Mouse (Mus musculus) gastrocnemius, postnatal 14 days (tissue): ENCODE measurements around the gene Nipsnap3b. TPM values are rescaled to one million over a fixed set of nuclear protein-coding genes. Genes with fewer than 3 reads are reported as not detected.

Experiments used
- DNase-seq: peaks from one replicate; pipeline ENCODE4 v3.0.0; 2021; ENCODE audit warnings: mixed read lengths
- intact Hi-C: fragments of 180-260 bp; cut with DNase I; formaldehyde crosslinking; loops from one replicate; pipeline ENCODE4 v1.15.1; 2025; ENCODE audit warnings: low total_unique reads
- long read RNA-seq, 2 experiments: library from polyadenylated mRNA; stranded (forward); transcript quantifications; one replicate each; pipeline ENCODE4 v2.0.0; 2021
- total RNA-seq, 2 experiments: library from RNA; stranded (reverse); gene quantifications; 2 replicates each; pipeline ENCODE4 v1.2.3; 2021

The Nipsnap3b gene
- 1 to 10 TPM; 4.5 to 6.5 TPM for total RNA-seq
- long read RNA-seq, experiment 1, transcript Nipsnap3b-201 (6 exons, 1,552 nt): major isoform, 9 of 9 reads
- long read RNA-seq, experiment 1, partial matches to known transcripts: 0 of 9 reads
- long read RNA-seq, experiment 1, other reads (novel, unspliced or antisense): 0 of 9 reads
- long read RNA-seq, experiment 2, transcript Nipsnap3b-201 (6 exons, 1,552 nt): major isoform, 5 of 5 reads
- long read RNA-seq, experiment 2, partial matches to known transcripts: 0 of 5 reads
- long read RNA-seq, experiment 2, other reads (novel, unspliced or antisense): 0 of 5 reads

DNA sequence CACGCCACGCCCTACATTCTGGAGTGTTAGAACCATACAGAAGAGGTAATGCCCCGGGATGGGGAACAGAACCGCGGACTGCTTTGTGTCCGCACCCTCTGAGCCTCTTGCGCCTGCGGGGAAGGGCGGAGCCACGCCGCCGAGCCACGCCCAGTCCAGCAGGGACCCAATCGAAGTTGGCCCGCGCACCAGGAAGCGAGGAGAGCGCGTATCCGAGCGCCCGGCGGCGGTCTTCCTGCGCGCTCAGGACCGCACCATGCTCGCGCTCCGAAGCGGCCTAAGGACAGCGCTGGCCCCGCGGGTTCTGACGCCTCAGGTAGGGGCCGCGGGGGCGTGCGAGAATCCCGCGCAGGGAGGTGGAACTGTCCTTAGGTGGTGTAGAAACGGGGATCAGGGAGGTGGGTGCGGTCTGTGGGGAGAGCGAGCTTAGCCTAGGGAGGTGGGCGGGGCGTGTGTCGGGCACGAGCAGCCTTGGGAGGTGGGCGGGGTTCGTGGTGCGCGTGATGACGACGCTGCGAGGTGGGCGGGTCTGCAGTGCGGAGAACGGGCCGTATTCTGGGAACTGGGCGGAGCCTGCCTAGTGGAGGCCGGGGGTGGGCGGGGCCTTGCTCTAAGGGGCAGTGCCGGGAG is at the start of gene Nipsnap3b:
Gene Nipsnap3b, plus strand, starts transcription at position 149 of the 630 bp plus-strand sequence.
- peak; percentile 98 for DNase-seq
- intact Hi-C loops: no loop called here

DNA sequence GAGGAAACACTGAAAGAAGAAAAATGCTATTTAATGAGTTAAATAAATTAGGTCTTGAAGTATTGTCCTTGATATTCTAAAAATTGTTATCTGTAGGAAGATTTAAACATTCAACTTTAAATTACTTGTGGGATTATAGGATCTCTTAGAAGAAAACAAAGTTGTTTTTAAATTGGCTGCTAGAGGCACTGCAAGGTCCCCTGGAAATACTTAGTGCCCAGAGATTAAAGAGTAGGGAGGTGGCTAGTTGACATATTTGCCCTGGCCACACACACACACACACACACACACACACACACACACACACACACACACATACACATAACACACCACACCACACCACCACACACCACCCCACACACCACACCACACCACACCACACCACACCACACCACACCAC is 47.4 kb upstream of the Nipsnap3b start, which contains the start of gene Olfr270:
Gene Olfr270, plus strand, starts transcription at position 301 of the 400 bp plus-strand sequence.
- DNase-seq: no peak
- intact Hi-C loops: no loop called here

DNA sequence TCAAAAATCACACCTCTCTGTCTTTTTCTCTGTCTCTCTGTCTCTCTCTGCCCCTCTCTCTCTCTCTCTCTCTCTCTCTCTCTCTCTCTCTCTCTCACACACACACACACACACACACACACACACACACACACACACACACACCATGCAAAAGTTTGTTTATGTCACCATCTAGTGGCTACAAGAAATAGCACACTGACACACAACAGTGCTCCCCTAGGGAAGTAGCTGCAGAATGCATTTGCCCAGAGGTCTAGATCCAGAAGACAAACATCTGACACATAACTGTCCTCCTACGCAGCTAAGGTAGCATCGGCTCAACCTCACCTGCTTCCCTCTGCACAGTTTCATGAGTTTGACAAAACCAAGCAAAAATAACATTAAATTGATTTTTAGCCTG is 26.5 kb upstream of the Nipsnap3b start:
- intact Hi-C loops: no loop called here

DNA sequence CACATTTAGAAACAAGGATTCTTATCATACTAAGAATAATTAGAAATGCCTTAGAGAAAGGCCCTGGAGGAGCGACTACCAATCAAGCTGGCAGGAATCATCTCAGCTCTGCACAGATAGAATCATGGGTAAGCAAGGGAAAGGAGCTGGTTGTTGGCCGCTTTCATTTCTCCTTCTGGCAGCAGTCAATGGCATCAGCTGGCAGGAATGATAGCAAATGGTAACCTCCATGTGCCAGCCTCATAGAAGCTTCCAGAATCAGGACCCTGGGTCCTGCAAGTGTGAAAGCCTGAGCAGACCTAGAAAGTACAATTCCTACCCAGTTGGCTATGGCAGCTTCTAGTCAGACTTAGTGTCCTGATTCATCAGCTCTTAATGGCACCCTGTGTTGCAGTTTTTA is 25.4 kb upstream of the Nipsnap3b start:
- intact Hi-C loops: no loop called here

More for the DNA sequence above, 26.5 kb upstream of the Nipsnap3b start:
- no peak for DNase-seq

DNA sequence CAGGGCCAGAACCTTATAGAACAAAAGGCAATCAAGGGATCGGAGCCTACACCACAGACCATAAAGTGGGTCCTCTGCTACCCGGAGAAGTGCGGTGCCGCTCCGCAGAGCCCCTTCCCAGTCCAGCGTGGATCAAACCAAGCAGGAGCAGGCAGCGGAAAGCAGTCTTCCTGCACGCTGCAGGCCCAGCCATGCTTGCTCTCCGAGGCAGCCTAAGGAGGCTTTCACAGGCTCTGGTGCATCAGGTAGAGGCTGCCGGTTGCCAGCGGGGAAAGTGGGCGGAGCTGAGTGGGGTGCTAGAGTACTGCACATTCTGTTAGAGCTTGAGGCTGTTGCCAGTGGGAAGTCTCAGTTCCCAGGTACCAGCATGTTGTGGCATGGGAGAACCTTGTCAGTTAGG is 22.4 kb upstream of the Nipsnap3b start, which contains the start of gene Nipsnap3a:
Gene Nipsnap3a, plus strand, starts transcription at position 25 of the 400 bp plus-strand sequence.
- DNase-seq: no peak
- intact Hi-C loops: no loop called here

More for the DNA sequence above, 25.4 kb upstream of the Nipsnap3b start:
- DNase-seq: no peak

DNA sequence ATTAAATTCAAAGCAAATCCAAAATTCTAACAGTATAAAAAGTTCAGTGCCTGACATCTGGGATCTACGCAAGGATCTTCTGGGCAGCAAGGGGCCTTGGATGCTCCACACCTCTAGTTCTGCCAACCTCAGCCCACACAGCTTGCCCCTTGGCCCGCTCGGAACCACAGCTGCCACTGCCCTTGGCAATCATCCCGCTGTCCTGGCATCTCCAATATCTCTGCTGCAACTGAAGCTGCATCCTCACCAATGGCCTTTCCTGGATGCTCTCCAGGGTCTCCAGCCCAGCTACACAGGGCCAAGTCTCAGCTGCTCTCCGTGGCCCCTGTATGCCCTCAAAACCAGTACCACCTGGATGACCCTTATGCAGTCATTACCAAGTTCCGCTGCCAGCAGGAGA is 12.2 kb upstream of the Nipsnap3b start:
- intact Hi-C loops: no loop called here
- peak; percentile 83 for DNase-seq

DNA sequence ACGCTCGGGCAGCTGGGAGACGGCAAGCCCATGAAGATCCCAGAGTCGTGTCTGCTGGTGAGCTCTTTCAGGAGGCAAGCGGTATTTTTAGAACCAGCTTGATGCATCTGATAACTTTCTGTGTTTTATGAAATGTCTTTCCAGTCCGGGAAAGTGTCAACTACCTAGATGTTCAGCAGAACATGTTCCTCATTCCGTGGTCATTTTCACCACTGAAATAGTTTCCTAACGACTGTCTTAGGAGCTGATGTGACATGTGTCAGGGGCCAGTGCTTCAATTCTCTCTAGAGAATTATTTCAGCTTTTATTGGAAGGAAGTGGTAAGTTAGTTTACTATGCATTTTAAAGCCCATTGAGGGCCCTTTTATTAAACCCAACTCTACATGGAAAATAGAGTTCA is 11.5 kb upstream of the Nipsnap3b start:
- intact Hi-C loops: no loop called here
- no peak for DNase-seq

DNA sequence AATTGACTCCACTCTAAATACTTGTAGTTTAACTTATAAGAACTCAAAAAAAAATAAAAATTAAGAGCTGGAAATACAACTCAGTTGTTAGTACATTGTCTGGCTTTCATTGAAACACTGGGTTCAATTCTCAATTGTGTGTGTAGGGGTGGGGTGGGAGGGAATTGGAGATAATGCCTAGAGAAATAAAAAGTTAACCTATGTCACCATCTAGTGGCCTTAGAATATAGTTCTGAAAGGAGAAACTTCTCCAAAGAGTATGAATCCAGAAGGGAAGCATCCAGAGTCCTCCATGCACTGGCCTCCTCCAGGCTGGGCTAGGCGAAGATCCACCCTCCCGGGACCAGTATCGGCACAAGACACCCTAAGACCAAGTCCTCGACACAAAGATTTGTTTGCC is 2.5 kb upstream of the Nipsnap3b start:
- DNase-seq: no peak
- intact Hi-C loops: no loop called here

DNA sequence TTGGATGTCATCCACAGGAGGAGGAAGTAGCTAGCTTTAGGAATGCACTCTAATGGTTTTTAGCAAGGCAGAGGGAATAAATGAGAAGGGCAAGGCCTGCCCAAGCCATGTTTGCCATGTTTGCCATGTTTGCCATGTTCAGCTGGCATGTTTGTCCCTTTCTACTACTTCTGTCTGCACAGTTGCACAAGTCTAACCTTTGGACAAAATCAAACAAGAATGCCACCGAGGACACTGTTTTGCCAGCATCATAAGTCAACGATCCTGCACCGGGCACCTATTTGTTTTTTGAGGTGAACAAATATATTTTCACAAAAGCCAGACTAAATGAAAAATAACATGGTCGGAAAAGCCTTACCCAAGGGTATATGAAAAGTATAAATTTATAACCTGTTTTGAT is 1.8 kb upstream of the Nipsnap3b start:
- no peak for DNase-seq
- intact Hi-C loops: no loop called here

DNA sequence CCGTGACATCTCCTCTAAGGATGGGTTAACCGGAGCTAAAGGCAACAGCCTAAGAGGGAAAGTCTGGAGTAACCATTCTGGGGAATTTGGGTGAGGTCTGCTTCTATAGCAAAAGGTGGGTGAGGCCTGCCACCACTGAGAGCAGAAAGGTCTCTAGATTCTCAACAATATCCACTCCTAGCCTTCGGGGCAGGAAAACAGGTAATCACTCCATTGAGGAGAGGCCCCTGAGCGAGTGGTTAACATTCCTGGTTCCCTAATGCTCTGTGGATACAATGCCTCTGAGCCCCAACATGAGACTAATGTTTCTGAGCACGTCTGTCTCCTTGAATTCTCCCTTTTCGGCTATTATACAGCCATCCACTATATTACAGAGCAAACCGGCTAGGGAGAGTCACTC is 2.7 kb downstream of the Nipsnap3b start:
- intact Hi-C loops: no loop called here
- no peak for DNase-seq

DNA sequence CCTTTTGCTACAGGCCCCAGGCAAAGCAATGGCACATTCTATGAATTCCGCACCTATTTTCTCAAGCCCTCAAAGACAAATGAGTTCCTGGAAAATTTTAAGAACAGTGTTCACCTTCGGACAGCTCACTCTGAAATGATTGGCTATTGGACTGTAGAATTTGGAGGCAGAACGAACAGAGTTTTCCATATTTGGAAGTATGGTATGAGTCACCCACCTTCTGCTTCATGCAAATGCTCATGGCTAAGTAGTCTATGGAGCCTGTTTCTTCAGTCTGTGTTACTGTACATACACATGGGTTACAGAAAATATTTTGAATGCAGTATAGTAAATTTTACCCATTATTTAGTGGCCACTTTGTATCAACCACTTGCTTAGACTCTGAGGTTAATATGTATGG is 3.3 kb downstream of the Nipsnap3b start:
- intact Hi-C loops: no loop called here
- DNase-seq: no peak

DNA sequence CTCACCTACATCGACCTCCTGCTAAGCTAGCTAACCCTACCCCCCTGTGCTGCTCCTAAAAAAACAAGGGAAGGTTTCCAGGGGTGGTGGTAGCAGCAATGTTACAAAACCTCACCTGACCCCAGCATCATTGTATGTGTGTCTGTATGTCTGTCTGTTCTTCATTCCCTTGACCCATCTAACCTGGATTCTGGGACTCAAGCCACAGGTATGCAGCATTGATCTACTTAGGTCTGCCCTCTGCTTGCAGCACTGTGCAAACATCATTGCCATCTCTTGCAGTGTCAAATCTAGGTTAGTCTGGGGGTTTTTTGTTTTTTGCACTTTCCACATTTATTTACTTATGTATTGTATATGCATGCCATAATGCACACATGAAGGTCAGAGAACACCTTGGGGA is 6.7 kb downstream of the Nipsnap3b start:
- intact Hi-C loops: no loop called here
- DNase-seq: no peak

DNA sequence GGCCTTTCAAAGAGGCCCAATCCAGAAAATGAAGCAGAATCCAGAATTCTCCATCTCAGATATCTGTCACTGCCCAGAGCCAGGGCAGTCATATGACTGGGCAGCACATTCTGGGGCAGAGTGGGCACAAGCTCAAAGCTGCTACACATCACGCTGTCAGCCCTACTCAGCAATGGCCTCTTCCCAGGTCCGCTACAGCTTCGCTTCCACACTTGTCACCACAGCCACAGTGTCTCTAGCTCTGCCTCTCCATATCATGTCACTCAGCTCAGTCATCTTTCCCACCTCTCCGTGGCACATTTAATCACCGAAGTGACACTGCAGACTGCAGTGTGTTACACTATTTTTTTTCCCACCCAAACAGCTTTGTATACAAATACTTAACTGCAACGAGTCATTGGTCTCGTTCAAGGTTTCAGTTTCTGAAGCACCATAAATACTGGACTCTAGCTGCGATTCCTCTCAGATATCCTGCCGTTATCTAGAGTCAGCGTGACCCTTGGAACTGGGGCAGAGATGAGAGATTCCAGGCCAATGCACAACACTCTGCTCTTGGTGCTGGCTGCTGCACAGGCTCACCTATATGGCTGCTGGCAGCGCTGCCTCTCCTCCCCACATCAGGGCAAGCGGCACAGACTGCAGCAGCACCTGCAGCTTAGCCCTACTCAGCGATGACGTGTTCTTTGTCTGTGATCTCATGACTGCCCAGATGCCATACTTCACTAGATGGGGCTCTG is 11.7 kb downstream of the Nipsnap3b start:
- intact Hi-C loops: no loop called here
- no peak for DNase-seq

DNA sequence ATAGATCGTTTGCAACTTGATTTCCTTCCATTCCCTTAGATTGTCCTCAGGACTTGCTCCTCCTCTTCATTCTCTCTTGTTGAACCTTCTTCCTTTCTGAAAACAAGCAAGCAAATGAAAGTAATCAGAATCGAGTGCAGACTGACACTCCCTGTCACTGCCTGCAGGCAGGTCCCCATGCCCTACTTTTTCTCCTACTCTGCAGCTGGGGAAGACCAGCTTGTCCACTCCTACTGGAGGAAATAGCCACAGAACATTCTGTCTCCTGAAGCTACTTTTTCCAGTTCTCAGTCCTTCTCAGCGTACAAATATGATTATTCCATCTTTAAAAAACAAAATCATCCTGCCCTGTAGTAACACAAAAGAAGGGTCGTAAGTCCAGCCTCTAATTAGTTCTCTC is 12.7 kb downstream of the Nipsnap3b start:
- no peak for DNase-seq
- intact Hi-C loops: no loop called here

DNA sequence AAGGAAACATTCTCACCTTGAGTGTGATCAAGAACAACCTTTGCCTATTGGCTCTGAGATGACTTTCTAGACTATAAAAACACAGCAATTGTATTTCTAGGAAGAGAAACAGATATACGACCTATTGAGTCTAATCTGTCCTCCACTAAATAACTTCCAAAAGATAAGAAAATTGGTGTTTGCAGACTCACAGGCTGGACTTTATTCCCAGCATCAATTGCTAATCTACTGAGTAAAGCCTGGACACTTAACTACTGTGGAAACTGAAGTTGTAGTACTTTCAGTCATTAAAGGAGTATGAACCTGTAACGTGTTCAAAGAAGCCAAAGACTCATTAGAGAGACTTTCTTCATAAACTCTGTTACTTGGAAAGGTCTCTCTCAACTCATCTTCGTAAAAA is 16.1 kb downstream of the Nipsnap3b start:
- intact Hi-C loops: no loop called here

DNA sequence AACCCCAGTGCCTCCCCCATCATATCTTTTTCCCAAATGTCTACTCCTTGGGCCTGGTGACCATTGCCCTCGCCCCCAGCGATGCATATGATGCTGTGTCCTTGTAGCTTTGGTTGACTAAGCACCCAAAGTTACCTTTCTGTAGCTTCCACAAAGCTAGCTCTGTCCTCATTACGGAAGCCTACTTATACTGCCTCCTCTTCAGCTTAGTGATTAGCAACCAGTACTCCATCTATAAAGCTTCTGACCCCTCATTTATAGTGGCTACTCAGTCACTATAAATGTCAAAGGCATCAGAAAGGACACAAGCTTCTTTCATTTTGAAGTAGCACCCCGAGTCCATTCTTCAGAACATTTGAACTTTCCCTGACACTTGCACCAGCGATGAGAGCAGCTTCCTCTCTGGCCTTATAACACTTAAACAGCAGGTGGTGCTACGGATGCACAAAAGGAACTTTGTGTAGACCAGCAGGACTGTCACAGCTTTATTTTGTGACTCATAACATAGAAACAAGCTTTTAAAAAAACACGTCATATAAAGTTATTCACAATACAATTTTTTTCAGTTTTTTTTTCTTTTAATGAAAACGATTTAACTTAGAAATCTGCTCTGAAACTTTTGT is 18.8 kb downstream of the Nipsnap3b start:
- no peak for DNase-seq
- intact Hi-C loops: no loop called here

More for the DNA sequence above, 16.1 kb downstream of the Nipsnap3b start:
- DNase-seq: no peak

DNA sequence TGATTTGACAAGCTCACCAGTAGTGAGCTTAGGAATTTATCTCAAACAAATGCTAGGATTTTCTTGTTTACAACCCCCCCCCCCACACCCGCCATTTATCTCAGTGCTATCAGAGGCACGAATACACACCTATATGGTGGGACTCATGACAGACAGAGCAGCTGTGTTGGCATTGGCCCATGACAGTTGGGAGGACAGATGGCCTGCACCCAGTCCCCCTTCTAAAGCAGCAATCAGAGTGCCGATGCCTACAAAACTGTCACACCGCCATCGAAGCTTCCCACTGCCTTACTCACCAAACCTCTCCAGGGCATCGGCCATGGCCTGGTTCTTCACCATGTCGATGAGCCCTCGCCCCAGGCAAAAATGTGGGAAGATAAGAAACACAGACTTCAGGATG is 32.1 kb downstream of the Nipsnap3b start:
- DNase-seq: no peak
- intact Hi-C loops: no loop called here

DNA sequence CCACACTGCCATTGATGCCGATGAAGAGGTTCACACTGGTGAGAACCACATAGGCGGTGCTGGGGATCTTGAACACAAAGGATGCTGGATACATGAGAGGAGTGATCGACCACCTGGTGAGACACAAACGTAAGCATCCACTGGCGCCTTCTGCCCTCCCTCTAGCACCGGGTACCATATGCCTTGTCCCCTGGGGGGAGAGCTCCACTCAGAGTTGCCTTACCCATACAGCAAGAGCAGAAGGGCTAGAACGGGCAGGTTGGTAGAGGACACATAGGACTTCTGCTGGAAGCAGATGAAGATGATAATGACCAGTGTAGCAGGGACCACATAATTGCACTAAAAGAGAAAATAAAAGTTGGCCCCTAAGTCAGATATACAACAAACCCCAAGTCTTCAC is 34.1 kb downstream of the Nipsnap3b start:
- intact Hi-C loops: no loop called here
- no peak for DNase-seq

DNA sequence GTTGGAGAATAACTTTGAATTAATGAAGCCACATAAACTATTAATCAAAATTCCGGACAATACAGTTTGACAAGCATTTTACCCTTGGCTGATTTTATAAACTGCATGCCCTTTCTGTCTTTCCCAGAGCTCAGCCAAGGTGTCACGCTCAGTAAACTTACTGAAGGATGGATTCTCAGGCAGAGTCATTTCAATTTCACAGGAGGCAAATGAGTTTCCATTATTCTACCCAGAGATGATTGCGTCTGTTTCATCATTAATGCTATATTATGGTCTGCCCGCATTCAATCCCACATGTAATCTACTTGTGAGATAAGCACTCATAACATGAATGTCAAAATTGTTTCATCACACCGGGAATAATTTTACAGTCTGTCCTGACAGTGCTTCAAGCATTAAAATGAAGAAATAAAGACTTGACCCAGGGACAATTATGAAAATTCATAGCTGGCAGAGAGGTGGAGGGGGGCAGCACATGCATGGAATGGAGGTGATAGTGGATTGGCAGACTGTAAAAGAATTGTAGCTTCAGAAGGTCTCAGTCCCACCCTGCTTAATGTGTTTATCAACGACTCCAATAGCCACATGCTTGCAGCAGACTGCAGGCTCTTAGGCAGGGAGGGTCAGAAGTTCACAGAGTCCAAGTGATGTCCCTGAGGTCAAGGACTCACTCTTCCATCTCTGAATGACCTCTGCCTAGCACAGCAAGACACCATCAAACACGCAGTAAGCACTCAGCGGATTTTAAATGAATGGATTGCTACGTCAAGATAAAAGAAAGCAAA is 34.8 kb downstream of the Nipsnap3b start:
- DNase-seq: no peak
- intact Hi-C loops: no loop called here
